Mouse (Mus musculus): ENCODE measurements around the gene Phkb.

Phkb gene

GRCm38 (mm10) chr8:85958391-85958790, 117.6 kb downstream of the Phkb start:
- DNase-seq: no peak

- DNase-seq: no peak
These were observed 119.1 kb downstream of the Phkb start for GRCm38 (mm10) chr8:85959880-85960279.

GRCm38 (mm10) chr8:85977588-85978077, 136.9 kb downstream of the Phkb start:
- no peak for DNase-seq

GRCm38 (mm10) chr8:85992911-85993310, 152.2 kb downstream of the Phkb start:
- DNase-seq: no peak

GRCm38 (mm10) chr8:85993661-85994060, 152.9 kb downstream of the Phkb start:
- DNase-seq: no peak

- no peak for DNase-seq
These were observed 155.2 kb downstream of the Phkb start for GRCm38 (mm10) chr8:85995971-85996370.

GRCm38 (mm10) chr8:86006485-86006884, 165.7 kb downstream of the Phkb start:
- no peak for DNase-seq

- DNase-seq: no peak
These were observed 176.0 kb downstream of the Phkb start for GRCm38 (mm10) chr8:86016806-86017205.

GRCm38 (mm10) chr8:86028646-86029312, 188.0 kb downstream of the Phkb start:
- DNase-seq: no peak

- DNase-seq: no peak
These were observed 188.7 kb downstream of the Phkb start for GRCm38 (mm10) chr8:86029451-86029850.

GRCm38 (mm10) chr8:86034662-86035365, 194.1 kb downstream of the Phkb start:
- DNase-seq: no peak

- no peak for DNase-seq
These were observed 194.6 kb downstream of the Phkb start for GRCm38 (mm10) chr8:86035371-86035770.

- DNase-seq: no peak
These were observed 197.7 kb downstream of the Phkb start for GRCm38 (mm10) chr8:86038462-86038861.

GRCm38 (mm10) chr8:86042049-86042448, 201.3 kb downstream of the Phkb start:
- DNase-seq: no peak

- DNase-seq: no peak
These were observed 210.1 kb downstream of the Phkb start for GRCm38 (mm10) chr8:86050882-86051281.

GRCm38 (mm10) chr8:86052003-86052402, 211.2 kb downstream of the Phkb start:
- DNase-seq: no peak

- DNase-seq: no peak
These were observed 217.9 kb downstream of the Phkb start for GRCm38 (mm10) chr8:86058618-86059017.

GRCm38 (mm10) chr8:86059130-86059529, 218.4 kb downstream of the Phkb start:
- no peak for DNase-seq

- no peak for DNase-seq
These were observed 222.7 kb downstream of the Phkb start for GRCm38 (mm10) chr8:86063411-86063810.

- DNase-seq: no peak
These were observed 238.7 kb downstream of the Phkb start for GRCm38 (mm10) chr8:86079433-86079832.

- no peak for DNase-seq
These were observed 242.6 kb downstream of the Phkb start for GRCm38 (mm10) chr8:86083346-86083745.

- DNase-seq: no peak
These were observed 246.0 kb downstream of the Phkb start for GRCm38 (mm10) chr8:86086791-86087190.

GRCm38 (mm10) chr8:86087468-86087867, 246.7 kb downstream of the Phkb start:
- DNase-seq: no peak

GRCm38 (mm10) chr8:86090666-86091065, 249.9 kb downstream of the Phkb start:
- DNase-seq: no peak

All from spleen, adult 18-20 months (tissue).